Mouse (Mus musculus) macrophage (primary cell): ENCODE results near the gene Btbd9. TPM values are rescaled to one million over a fixed set of nuclear protein-coding genes. Genes with fewer than 3 reads are reported as not detected.

Source experiments
- H3K27ac ChIP-seq: fragments of 350-480 bp; formaldehyde crosslinking; 2 replicates; pipeline ENCODE4 v1.9.0; 2021
- H3K36me3 ChIP-seq: fragments of 350-480 bp; formaldehyde crosslinking; 2 replicates; pipeline ENCODE4 v1.9.0; 2021; ENCODE audit errors: inconsistent target
- H3K4me3 ChIP-seq: fragments of 350-480 bp; formaldehyde crosslinking; 2 replicates; pipeline ENCODE4 v1.9.0; 2021; ENCODE audit errors: inconsistent target
- H3K79me2 ChIP-seq: fragments of 350-480 bp; formaldehyde crosslinking; 2 replicates; pipeline ENCODE4 v1.9.0; 2021; ENCODE audit errors: inconsistent target
- WGBS: methylation state at CpG from one replicate; pipeline ENCODE4 v1.1.7; 2026; ENCODE audit warnings: inconsistent platforms; ENCODE audit not compliant: missing documents; 5-methylcytosine and 5-hydroxymethylcytosine counted together
- polyA plus RNA-seq: library from polyadenylated mRNA; stranded (reverse); fragments of 250-400 nt; gene quantifications from 3 replicates; pipeline ENCODE4 v1.2.4, GENCODE M21; 2018; ENCODE audit warnings: inconsistent platforms

Gene Btbd9
- polyA plus RNA-seq, 1 experiment from 2014 or later: 16.9 TPM

DNA sequence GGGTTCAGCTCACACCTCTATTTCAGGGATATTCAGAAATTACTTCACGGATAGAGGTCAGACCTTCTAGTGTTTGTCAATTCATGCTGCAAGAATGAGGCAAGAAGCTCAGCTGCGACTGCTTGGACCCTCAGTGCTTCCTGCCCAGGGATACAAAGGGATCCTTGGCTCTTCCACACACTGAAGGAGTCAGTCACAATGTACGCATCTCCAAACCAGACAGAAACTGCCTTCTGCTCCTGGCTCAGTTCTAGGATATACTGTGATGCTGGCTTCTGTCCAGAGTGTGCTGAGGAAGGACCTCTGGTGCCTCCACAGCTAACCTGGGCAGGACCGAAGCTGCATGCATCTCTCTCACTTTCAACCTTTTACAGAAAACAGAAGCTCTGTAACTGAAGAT is 187.5 kb downstream of the Btbd9 start:
- H3K27ac ChIP-seq: no peak overlapping the region
- WGBS: 88% methylated on average over 4 of the region's 4 CpGs
- H3K79me2 ChIP-seq: no peaks in the 10 kb centered on the region
- no peak overlapping the region for H3K4me3 ChIP-seq
- H3K36me3 ChIP-seq: no peaks in the 10 kb centered on the region

DNA sequence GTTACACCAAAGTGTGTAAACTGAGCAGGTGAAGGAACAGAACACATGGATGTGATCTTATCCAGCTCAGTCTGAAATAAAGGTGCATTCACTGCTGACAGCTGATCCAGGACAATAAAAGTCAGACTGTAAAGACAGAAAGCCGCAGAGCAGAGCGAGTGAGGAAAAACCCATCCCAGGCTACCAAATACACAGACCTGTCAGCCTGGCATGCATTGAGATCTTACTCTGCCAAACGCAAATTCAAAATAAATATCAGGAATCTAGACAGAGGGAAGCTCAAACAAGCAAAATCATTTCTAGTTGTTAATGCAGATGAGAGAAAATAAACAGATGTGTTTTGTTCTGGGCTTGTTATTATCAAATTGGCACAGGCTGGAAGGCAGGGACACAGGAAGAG is 187.9 kb downstream of the Btbd9 start:
- WGBS: 97% methylated on average over 3 of the region's 3 CpGs
- Histone ChIP-seq H3K79me2 (no peaks in the 10 kb centered on the region), H3K36me3 (no peaks in the 10 kb centered on the region), H3K4me3 (no peak overlapping the region), H3K27ac (no peak overlapping the region)

DNA sequence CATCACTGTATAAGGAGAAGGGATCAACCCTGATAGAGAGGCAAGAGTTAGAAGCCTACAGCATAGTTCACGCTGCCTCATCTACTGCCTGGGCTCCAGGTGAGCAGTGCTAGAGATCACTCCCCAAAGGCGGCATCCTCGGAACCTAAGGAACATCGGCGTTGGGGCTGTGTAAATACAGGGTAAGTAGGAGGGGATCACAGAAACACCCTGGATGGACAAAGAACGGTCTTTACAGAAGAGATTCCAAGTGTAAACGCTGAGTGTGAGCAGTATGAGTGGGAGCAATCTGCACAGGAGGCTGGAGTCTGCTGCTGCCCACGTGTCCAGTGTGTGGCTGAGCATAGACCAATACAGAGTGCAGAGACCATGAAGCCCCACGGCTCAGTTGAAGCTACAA is 190.0 kb downstream of the Btbd9 start:
- H3K36me3 ChIP-seq: no peaks in the 10 kb centered on the region
- 98% methylated on average over 9 of the region's 9 CpGs for WGBS
- no peaks in the 10 kb centered on the region for H3K79me2 ChIP-seq
- no peak overlapping the region for H3K27ac ChIP-seq
- no peak overlapping the region for H3K4me3 ChIP-seq

DNA sequence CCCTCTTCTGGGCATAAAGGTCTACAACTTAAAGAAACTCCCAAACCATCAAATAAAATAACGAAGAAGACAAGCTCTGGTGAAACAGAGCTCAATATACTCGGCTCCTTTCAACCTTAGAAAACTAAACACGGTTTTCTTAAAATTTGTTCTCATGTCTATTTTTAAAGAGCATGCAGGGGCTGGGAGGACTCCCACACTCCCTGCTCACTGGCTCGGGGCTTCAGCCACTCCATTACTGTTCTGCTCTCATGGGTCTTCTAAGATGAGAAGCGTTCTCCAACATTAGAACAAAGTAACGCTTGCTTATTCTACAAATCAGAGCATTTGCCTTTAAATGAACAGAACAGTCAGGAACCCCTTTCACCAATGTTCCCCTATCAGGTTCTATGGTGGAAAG is 192.6 kb downstream of the Btbd9 start:
- no peaks in the 10 kb centered on the region for H3K79me2 ChIP-seq
- 94% methylated on average over 6 of the region's 6 CpGs for WGBS
- no peak overlapping the region for H3K27ac ChIP-seq
- H3K4me3 ChIP-seq: no peak overlapping the region
- H3K36me3 ChIP-seq: no peaks in the 10 kb centered on the region

DNA sequence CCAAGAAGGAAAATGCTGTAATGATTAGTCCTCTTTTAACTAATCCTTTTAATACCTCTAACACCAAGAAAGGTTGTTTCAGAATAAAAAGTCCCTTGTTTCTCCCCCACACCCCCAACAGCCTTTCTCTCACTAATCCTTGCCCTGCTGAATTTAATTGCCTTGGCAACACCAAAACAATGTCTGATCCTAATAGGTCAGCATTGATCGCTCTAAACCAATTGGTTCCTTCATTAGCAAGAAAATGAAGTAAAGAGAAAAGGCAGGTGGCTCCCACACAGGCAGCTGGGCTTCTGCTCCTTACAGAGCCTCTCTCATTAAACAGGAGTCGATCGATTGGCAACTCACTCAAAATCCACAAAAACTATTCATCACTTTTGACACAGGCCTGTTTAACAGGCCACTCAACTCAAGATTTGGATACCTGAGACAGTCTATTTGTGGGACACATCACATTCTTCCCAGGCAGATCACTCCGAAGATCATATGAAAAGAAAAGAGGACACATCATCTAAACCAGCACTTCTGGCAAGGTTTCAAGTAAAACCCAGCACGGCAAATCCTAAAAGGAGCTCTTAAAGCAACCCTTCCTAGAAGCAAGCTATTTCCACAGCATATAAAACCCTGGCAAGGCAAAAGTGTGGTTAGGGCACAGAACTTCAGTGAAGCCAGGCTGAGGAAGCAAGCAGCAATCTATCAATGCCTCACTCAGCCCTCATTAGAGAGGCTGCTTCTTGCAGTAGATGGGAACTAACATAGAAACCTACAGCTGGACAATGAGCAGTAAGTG is 197.9 kb downstream of the Btbd9 start:
- 100% methylated on average over 5 of the region's 5 CpGs for WGBS
- no peaks in the 10 kb centered on the region for H3K36me3 ChIP-seq
- H3K27ac ChIP-seq: no peak overlapping the region
- H3K79me2 ChIP-seq: no peaks in the 10 kb centered on the region
- H3K4me3 ChIP-seq: no peak overlapping the region

DNA sequence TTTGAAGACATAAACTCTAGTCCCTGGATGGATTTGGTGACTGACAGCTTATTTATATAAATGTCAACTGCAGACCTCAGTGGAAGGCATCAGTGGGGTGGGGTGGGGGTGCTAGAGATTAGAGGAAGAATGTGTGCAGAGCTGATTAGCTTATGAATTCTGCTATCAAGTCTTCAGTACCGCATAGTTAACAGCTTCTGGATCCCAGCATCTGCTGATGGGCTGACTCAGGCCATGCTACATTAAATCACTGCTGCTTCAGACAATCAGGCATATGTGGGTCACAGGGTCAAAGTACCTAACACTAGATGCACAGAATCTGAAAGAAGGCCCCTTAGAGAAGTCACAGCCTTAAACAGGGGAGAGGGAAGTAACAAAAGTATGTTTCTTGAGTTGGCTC is 198.5 kb downstream of the Btbd9 start:
- Histone ChIP-seq H3K36me3 (no peaks in the 10 kb centered on the region), H3K27ac (no peak overlapping the region), H3K4me3 (no peak overlapping the region), H3K79me2 (no peaks in the 10 kb centered on the region)
- WGBS: 90% methylated on average over 1 of the region's 1 CpGs

DNA sequence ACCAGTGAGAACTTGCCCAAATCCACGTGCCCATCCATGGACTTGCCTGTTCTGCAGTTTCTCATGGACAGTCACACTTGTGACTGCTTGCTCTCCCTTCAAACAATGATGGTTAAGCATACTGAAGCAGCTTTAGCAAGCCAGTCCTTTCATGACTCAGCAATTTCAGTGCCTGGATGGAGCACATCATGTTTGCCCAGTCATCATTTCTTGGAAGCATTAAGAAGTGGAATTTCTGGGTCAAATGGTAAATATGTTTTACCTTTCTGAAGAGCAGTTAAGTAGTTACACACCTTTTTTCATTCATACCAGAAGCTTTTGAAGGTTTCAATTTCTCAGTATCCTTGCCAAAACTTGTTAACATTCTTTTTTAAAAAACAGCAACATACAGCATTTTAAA is 201.2 kb downstream of the Btbd9 start:
- no peak overlapping the region for H3K4me3 ChIP-seq
- 95% methylated on average over 1 of the region's 1 CpGs for WGBS
- H3K27ac ChIP-seq: no peak overlapping the region
- H3K36me3 ChIP-seq: no peaks in the 10 kb centered on the region
- no peaks in the 10 kb centered on the region for H3K79me2 ChIP-seq

DNA sequence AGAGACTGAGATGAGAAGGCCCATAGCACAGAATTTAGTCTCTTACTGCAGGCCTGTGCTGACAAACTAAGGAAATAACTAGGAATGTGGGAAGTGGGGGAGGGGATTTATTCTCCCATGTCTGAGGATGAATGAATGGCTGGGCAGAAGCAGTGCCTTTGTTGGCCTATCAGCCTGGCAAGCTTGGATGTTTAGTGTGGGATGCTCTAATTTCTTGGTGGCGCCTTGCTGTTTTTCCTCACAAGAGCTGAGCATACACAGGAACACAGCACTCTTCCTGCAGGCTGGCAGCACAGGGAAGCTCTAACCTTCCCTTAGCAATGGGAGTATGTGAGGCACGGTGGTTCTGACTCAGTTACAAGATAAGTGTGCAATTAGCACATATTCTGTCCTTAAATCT is 207.7 kb downstream of the Btbd9 start:
- H3K27ac ChIP-seq: no peak overlapping the region
- H3K79me2 ChIP-seq: no peaks in the 10 kb centered on the region
- H3K36me3 ChIP-seq: no peaks in the 10 kb centered on the region
- H3K4me3 ChIP-seq: no peak overlapping the region
- 100% methylated on average over 1 of the region's 2 CpGs for WGBS

DNA sequence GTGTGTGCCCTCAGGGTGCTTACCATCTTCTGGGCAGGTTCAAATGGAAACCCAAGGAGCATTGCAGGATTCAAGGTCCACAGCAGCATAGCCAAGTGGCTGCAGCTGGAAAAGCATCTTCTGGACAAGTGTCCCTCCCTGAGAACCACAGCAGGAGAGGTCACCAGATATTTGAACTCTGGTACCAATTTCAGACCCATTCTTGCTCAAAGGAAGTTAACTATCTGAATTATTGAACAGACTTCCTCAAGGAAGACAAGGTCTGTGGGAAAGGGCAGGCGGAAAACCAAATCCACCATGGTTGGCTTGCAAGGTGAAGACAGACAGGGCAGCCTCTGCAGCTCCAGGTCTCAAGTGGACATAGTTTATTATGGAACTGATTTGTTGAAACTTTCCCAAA is 211.6 kb downstream of the Btbd9 start:
- no peak overlapping the region for H3K4me3 ChIP-seq
- no peaks in the 10 kb centered on the region for H3K79me2 ChIP-seq
- H3K27ac ChIP-seq: no peak overlapping the region
- 85% methylated on average over 1 of the region's 1 CpGs for WGBS
- H3K36me3 ChIP-seq: no peaks in the 10 kb centered on the region

DNA sequence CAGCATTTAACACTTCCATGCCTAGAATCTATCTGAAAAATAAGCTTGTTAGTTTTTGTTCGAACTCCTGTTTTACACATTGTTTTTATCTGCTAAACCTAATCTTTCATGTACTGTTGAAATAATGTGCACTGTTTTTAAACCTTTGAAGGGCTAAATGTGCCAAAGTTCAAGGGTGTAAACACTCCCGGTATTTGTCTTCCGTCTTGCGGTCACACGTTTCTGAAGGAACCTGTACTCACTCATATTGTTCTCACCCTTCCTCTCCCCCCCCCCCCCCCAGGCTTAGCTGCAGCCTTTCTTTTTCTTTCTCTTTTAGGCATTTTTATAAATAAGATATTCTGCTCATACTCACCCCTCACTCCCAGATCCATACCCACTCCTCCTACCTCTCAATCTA is 212.9 kb downstream of the Btbd9 start:
- Histone ChIP-seq H3K36me3 (no peaks in the 10 kb centered on the region), H3K27ac (no peak overlapping the region)
- 55% methylated on average over 5 of the region's 5 CpGs for WGBS

DNA sequence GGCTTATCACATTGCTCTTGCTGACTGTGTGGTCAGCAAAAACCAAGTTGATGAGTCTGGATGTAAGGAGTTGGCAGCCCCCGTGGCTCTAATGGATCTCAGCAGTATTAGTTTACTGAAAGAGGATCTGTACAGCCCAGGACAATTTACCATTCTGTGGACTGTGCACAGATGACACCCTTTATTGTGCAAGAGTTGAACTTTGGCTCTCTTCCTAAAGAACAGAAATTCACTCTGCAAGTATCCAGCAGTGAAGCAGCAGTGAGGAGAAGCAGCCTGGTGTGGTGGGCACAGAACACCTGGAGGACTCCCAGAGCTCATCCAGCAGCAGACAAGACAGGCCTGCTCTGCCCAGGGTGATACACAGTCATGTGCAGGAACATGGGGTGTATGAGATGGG is 215.6 kb downstream of the Btbd9 start:
- no peak overlapping the region for H3K27ac ChIP-seq
- H3K4me3 ChIP-seq: no peak overlapping the region
- whole genome bisulfite sequencing: 50% methylated on average over 1 of the region's 1 CpGs

More for the DNA sequence above, 212.9 kb downstream of the Btbd9 start:
- Histone ChIP-seq H3K4me3 (no peak overlapping the region), H3K79me2 (no peaks in the 10 kb centered on the region)

DNA sequence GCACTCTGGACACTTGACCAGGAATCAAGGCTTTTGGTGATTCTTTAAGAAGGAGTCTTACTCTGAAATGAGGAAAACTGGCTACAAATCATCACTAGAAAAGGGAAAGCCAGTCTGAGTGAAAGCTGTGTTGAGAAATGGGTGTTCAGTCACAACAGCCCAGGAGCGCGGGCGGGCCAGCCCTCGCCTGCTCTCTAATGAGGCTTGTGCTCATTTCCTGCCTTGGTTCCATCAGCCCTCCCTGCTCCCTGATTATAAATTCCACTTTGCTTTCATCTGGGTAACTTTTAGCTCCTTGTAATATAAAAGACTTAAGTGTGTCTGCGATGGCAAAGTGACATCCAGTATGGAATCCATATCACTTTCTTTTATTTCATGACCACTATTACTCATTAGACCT is 216.9 kb downstream of the Btbd9 start:
- no peaks in the 10 kb centered on the region for H3K79me2 ChIP-seq
- H3K27ac ChIP-seq: no peak overlapping the region
- 91% methylated on average over 1 of the region's 5 CpGs for WGBS
- H3K36me3 ChIP-seq: no peaks in the 10 kb centered on the region
- no peak overlapping the region for H3K4me3 ChIP-seq

More for the DNA sequence above, 215.6 kb downstream of the Btbd9 start:
- H3K36me3 ChIP-seq: no peaks in the 10 kb centered on the region
- no peaks in the 10 kb centered on the region for H3K79me2 ChIP-seq

DNA sequence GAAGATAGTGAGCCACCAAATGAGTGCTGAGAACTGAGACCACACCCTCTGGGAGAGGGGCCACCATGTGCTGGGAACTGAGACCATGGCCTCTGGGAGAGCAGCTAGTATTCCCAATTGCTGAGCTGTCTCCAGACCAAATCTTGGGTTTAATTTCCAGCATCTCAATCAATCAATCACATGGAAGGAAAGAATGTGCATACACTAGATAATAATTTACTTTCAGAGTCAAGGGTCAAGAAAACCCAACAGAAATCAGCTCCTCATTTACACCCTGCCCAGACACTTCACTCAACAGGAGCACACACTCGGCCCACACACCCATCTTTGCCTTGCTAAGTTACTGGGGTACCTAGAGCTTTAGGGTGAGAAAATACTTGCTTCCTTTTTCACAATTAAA is 220.9 kb downstream of the Btbd9 start:
- WGBS: 100% methylated on average over 1 of the region's 1 CpGs

DNA sequence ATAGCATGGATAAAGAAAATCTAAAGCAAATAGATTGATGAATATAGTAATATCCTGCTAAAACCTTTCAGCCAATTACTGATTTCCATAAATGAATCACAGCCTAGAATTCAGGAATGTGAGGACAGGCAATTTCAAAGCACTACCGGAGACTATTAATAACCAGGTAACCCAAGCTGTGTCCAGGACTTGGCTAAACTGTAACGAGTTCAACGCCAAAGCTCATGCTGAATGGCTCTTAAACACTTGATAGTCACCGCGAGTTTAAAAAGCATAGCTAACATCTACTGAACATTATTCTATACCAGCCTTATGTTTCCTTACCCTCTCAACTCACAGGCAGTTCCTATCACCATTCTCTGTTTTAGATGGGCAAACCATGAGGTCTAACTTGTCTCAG is 221.9 kb downstream of the Btbd9 start:
- 95% methylated on average over 5 of the region's 5 CpGs for WGBS
- no peak overlapping the region for H3K4me3 ChIP-seq
- H3K27ac ChIP-seq: no peak overlapping the region
- no peaks in the 10 kb centered on the region for H3K36me3 ChIP-seq
- no peaks in the 10 kb centered on the region for H3K79me2 ChIP-seq

More for the DNA sequence above, 220.9 kb downstream of the Btbd9 start:
- no peak overlapping the region for H3K4me3 ChIP-seq
- H3K79me2 ChIP-seq: no peaks in the 10 kb centered on the region
- H3K36me3 ChIP-seq: no peaks in the 10 kb centered on the region
- no peak overlapping the region for H3K27ac ChIP-seq

DNA sequence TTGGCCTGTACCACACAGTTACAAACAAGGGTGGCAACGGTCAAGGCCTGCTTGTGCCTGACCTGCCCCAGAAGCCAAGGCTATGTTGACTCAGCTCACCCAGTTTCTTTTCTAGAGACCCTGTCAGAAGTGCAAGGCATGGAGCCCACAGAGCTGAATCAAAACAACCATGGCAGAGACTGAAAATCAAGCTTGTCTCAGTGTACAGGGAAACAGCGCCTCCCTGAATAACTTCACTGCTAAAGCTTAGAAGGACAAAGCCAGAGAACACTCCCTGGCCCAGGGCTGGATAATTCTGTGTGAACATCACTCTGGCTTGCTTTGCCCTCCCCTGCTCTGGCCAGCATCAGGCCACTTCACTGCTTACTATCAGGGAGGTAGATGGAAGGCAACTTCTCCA is 228.3 kb downstream of the Btbd9 start:
- no peak overlapping the region for H3K27ac ChIP-seq
- WGBS: 97% methylated on average over 2 of the region's 2 CpGs

DNA sequence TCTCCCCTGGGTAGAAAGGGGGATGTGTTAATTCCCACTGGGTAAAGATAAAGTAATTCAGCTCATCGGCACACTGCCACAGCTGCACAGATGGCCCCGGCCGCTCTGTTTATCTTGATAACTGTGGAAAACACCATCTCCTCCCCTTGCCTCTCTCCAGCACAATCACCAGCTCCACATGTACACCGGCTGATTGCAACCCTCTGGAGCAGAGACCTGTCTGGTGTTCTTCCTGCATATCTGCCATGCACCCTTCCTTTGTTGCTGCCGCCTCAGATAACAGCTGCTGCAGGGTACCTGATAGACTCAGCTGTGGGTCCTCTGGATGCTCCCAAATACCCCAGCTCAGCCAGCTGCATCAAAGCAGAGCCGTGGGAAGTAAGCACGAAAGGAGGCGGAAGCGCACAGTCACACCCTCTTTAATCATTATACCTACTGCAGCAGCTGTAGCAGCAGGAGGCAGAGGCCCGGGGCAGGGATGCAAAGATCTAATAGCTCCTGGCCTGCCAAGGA is 229.1 kb downstream of the Btbd9 start:
- H3K4me3 ChIP-seq: no peak overlapping the region
- H3K27ac ChIP-seq: no peak overlapping the region
- H3K79me2 ChIP-seq: no peaks in the 10 kb centered on the region
- 90% methylated on average over 10 of the region's 10 CpGs for WGBS
- no peaks in the 10 kb centered on the region for H3K36me3 ChIP-seq

More for the DNA sequence above, 228.3 kb downstream of the Btbd9 start:
- H3K4me3 ChIP-seq: no peak overlapping the region
- H3K36me3 ChIP-seq: no peaks in the 10 kb centered on the region
- H3K79me2 ChIP-seq: no peaks in the 10 kb centered on the region
